Mouse (Mus musculus) forebrain, postnatal 0 days (tissue): ENCODE results near the gene Tango6. TPM values are rescaled to one million over a fixed set of nuclear protein-coding genes. Genes with fewer than 3 reads are reported as not detected.
A peak's percentile ranks its signal among the peaks of the same experiment; 100 is the strongest.

Source experiments
- ATAC-seq: fragments of 200-750 bp; cut with Nextera tagmentation; 2 replicates; pipeline ENCODE4 v1.8.0; 2017; ENCODE audit warnings: mild to moderate bottlenecking, moderate library complexity
- DNase-seq: peaks from one replicate; pipeline ENCODE4 v3.0.0-alpha.2; 2015
- H3K27ac ChIP-seq: fragments of 300-500 bp; sonication (generic); 2 replicates; pipeline ENCODE4 v1.5.1; 2014; ENCODE audit warnings: low read depth, mild to moderate bottlenecking, antibody characterized with exemption, low read length, moderate library complexity, mixed read lengths
- H3K27me3 ChIP-seq: fragments of 300-500 bp; sonication (generic); 2 replicates; pipeline ENCODE4 v1.6.1; 2014; ENCODE audit warnings: mild to moderate bottlenecking, low read length, mixed read lengths; ENCODE audit not compliant: insufficient read depth
- H3K36me3 ChIP-seq: fragments of 300-500 bp; sonication (generic); 2 replicates; pipeline ENCODE4 v1.6.1; 2014; ENCODE audit warnings: mild to moderate bottlenecking, moderate library complexity; ENCODE audit not compliant: insufficient read depth
- H3K4me1 ChIP-seq: fragments of 300-500 bp; sonication (generic); 2 replicates; pipeline ENCODE4 v1.6.1; 2014; ENCODE audit warnings: antibody characterized with exemption; ENCODE audit not compliant: insufficient read depth
- H3K4me2 ChIP-seq: fragments of 300-500 bp; sonication (generic); 2 replicates; pipeline ENCODE4 v1.6.1; 2014; ENCODE audit warnings: low read depth, mild to moderate bottlenecking, moderate library complexity
- H3K4me3 ChIP-seq: fragments of 300-500 bp; sonication (generic); 2 replicates; pipeline ENCODE4 v1.5.1; 2014; ENCODE audit warnings: low read depth, low read length, mixed read lengths
- H3K9ac ChIP-seq: fragments of 300-500 bp; sonication (generic); 2 replicates; pipeline ENCODE4 v1.6.1; 2014; ENCODE audit warnings: mild to moderate bottlenecking
- H3K9me3 ChIP-seq: fragments of 300-500 bp; sonication (generic); 2 replicates; pipeline ENCODE4 v1.6.1; 2016; ENCODE audit warnings: low read length
- CTCF ChIP-seq: sonication (generic); IDR thresholded peaks from 2 replicates; pipeline ENCODE4 v1.5.1; 2016; ENCODE audit warnings: antibody characterized with exemption, control low read depth, low read depth
- WGBS: fragments of 180-500 bp; shearing (Covaris S2); extraction: QIAGEN DNeasy Blood & Tissue Kit; methylation state at CpG from one replicate; pipeline ENCODE4 v1.1.7; 2014; 5-methylcytosine and 5-hydroxymethylcytosine counted together
- polyA plus RNA-seq: library from polyadenylated mRNA; unstranded; fragments of >200 nt; fragmentation: Nextera tagmentation; extraction: Ambion mirVana; gene quantifications from 2 replicates; pipeline ENCODE4 v1.2.1, GENCODE M21; 2015
- total RNA-seq: library from RNA; depleted of rRNA; stranded (reverse); fragments of >200 nt; gene quantifications from 2 replicates; pipeline ENCODE4 v1.2.3, GENCODE M21; 2014; rRNA removed

The Tango6 gene
- total and polyA plus RNA-seq, 2 experiments from 2014 or later: 3.8 to 7.5 TPM

DNA sequence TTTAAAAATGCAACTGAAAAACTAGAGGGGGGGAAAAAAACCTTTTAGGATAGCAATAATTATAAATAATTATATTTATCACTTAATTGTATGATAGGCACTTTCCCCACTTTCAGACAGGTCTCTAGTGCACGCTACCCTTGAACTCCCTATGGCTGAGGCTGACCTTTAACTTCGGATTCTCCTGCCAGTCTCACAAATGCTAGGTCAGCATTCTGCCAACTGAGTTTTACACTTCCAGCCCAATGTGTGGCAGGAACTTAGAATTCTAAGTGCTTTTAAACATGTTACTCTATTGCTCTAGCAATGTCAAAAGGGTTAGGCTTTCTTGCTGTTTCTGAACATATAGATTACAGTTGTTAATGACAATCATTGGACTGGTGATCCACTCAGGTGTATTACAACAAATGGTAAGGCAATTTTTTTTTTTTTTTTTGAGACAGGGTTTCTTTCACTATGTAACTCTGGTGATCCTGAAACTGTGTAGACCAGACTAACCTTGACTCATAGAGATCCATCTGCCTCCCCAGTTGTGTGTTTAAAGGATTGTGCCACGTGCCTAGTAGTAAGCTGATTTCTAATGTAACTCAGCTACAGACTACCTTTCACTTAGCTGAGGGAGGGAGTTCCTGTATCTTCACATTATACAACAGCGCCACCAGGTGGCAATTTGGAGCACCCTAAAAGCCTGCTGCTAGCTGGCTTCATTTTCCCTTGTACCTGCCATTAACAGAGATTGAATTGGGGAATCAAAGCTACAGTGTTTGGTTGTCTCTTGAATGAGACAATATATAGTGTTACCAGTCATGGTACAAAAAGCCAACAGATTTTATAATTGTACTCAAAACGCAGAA, 204.7 kb downstream of the Tango6 start:
- WGBS: 44% methylated on average over 5 of the region's 5 CpGs
- DNase-seq (peak; percentile 91), ATAC-seq (peak; percentile 89)
- H3K4me2 ChIP-seq: no peak overlapping the region
- TF ChIP-seq CTCF: peak; percentile 92
- no peak overlapping the region for H3K27ac ChIP-seq
- peaks cover 20% of the 10 kb centered on the region for H3K36me3 ChIP-seq
- H3K9ac ChIP-seq: no peak overlapping the region
- H3K9me3 ChIP-seq: no peaks in the 10 kb centered on the region
- peaks cover 7% of the 10 kb centered on the region for H3K4me1 ChIP-seq
- no peaks in the 10 kb centered on the region for H3K27me3 ChIP-seq
- no peak overlapping the region for H3K4me3 ChIP-seq

GRCm38 (mm10) chr8:106888803-106889202, 205.9 kb downstream of the Tango6 start:
- H3K9ac ChIP-seq: no peak overlapping the region
- no peak overlapping the region for H3K4me2 ChIP-seq
- H3K27me3 ChIP-seq: no peaks in the 10 kb centered on the region
- no peak for ATAC-seq
- 91% methylated on average over 3 of the region's 3 CpGs for WGBS
- H3K9me3 ChIP-seq: no peaks in the 10 kb centered on the region
- H3K27ac ChIP-seq: no peak overlapping the region
- no peak overlapping the region for H3K4me3 ChIP-seq
- peaks cover 15% of the 10 kb centered on the region for H3K36me3 ChIP-seq
- TF ChIP-seq CTCF: no peak
- peaks cover 7% of the 10 kb centered on the region for H3K4me1 ChIP-seq
- no peak for DNase-seq

DNA sequence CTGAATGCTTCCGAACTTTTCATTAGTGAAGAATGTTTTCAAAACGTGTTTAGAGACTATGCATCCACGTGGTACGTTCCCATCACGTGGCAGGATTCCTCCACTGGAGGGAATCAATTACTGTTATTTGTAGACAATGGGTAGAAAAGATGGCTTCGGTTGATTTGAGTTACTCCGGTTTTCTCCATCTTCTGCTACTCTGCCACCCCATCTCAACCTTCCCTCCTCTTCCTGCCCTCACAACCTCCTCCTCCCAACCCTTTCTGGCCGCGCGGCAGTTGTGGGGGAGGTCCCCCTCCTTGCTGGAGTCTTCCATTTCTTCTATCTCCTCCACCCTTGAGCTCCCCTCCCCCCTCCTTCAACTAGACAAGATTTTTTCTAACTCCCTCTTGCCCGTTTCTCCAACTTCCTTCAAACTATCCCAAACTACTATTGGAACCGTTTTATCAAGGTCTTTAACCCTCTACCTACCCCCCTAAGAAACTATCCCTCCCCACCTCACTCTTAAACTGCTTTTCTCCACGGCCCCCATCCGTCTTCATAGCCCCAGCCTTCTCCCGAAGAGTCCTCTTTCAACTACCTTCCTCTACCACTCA, 209.4 kb downstream of the Tango6 start:
- TF ChIP-seq CTCF: no peak
- Histone ChIP-seq H3K27me3 (no peaks in the 10 kb centered on the region), H3K4me1 (peaks cover 7% of the 10 kb centered on the region), H3K36me3 (0 out of 2 replicates have a peak, but pooled peaks cover 7% of the 10 kb centered on the region), H3K9ac (peak overlapping the region; percentile 92), H3K4me3 (peak overlapping the region; percentile 94), H3K9me3 (no peaks in the 10 kb centered on the region), H3K4me2 (peak overlapping the region; percentile 86), H3K27ac (peak overlapping the region; percentile 94; the same call in 1 of the 2 replicates)
- DNase-seq (peak; percentile 62), ATAC-seq (no peak; the same call in 1 of the 2 replicates)
- under 1% methylated on average over 15 of the region's 15 CpGs for WGBS

DNA sequence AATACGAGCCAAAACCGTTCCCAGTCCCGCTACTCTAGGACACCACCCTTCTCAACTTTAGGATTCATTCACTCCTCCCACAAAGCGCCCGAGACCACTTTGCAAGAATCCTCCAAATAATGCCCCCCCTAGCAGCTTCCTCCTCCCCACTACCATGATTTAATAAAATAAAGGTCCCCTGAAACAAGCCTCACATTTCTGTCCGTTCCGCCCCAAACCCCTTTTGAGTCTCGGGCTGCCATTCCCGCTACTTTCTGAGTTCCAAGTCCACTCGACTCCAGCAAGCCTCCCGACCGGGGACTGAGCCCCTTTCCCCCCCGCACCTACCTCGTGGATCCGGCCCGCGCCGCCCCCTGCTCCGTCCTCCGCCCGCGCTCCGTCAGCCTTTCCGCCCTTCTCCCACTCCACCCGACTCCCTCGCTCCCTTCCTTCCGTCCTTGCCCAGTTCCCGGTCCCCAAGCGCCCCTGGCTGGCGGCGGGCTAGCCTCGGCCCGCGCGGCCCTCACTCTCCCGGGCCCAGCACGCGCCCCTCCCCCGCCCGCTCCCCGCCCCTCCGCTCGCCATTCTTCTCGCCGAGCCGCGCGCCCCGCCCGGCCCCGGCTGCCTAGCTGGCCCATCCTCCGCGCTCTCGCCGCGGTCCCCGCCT, 210.1 kb downstream of the Tango6 start:
- Histone ChIP-seq H3K4me1 (peaks cover 7% of the 10 kb centered on the region), H3K36me3 (peaks cover 9% of the 10 kb centered on the region; the same call in 1 of the 2 replicates), H3K27ac (peak overlapping the region; percentile 94), H3K9ac (peak overlapping the region; percentile 92), H3K9me3 (no peaks in the 10 kb centered on the region), H3K4me3 (peak overlapping the region; percentile 94), H3K27me3 (no peaks in the 10 kb centered on the region), H3K4me2 (peak overlapping the region; percentile 86)
- DNase-seq (peak; percentile 44), ATAC-seq (peak; percentile 77)
- WGBS: 2% methylated on average over 55 of the region's 57 CpGs
- TF ChIP-seq CTCF: no peak

DNA sequence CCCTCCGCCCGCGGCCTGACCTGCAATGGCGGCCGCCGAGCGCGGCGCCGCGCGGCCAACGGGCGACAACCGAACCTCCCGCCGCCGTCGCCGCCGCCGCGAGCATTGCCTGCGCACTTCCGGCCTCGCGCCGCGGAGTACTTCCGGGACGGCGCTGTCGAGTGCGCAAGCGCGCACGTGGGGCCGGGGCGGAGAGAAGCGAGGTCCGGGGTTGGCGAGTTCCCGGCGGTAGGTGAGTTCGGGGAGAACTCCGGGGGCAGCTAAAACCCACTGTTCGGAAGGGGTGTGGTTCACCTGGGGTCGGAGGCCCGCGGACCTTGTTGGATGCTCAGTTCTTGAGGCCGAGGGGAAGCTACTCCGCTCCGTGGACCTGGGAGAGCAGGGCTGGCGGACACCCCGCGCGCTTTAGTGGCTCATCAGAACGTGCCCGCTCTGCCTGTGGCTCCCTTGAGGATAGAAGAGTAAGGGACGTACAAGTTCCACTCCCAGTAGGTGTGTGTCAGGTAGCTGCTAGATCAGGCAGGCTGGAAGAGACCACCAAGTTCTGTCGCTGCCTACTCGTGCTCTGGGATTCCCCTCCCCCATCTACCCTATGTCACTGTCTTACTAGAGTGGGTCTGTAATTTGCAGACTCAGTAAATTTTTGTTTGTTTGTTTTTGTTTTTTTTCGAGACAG, 210.8 kb downstream of the Tango6 start, which contains the start of gene Utp4:
Gene Utp4, plus strand, starts transcription at position 156 of the 676 bp plus-strand sequence.
- DNase-seq (peak; percentile 93), ATAC-seq (peak; percentile 98)
- peak; percentile 21; the same call in 1 of the 2 replicates for TF ChIP-seq CTCF
- peak within 1 kb of the TSS; percentile 94 for H3K4me3 ChIP-seq
- H3K9me3 ChIP-seq: no peaks in the 10 kb centered on the region
- H3K4me1 ChIP-seq: peaks cover 7% of the 10 kb centered on the region
- H3K4me2 ChIP-seq: peak within 1 kb of the TSS; percentile 86
- H3K9ac ChIP-seq: peak within 1 kb of the TSS; percentile 92
- H3K27me3 ChIP-seq: no peaks in the 10 kb centered on the region
- under 1% methylated on average over 51 of the region's 63 CpGs for WGBS
- H3K36me3 ChIP-seq: peaks cover 16% of the 10 kb centered on the region; the same call in 1 of the 2 replicates
- peak within 1 kb of the TSS; percentile 94 for H3K27ac ChIP-seq

GRCm38 (mm10) chr8:106899473-106899872, 216.6 kb downstream of the Tango6 start:
- H3K36me3 ChIP-seq: peaks cover 51% of the 10 kb centered on the region

More at GRCm38 (mm10) chr8:106899473-106899872, 216.6 kb downstream of the Tango6 start:
- ATAC-seq: no peak
- Histone ChIP-seq H3K27me3 (no peaks in the 10 kb centered on the region), H3K4me1 (no peaks in the 10 kb centered on the region), H3K9ac (no peak overlapping the region), H3K4me2 (no peak overlapping the region), H3K9me3 (no peaks in the 10 kb centered on the region), H3K4me3 (no peak overlapping the region), H3K27ac (no peak overlapping the region)
- 93% methylated on average over 5 of the region's 5 CpGs for WGBS
- TF ChIP-seq CTCF: no peak
- no peak for DNase-seq

Other genes with a start within 250 kb of the Tango6 start
- not detected in 2 replicates for gene 6030452D12Rik, start 182.5 kb upstream of the Tango6 start, total RNA-seq
- not detected in 2 replicates for gene 6030452D12Rik, start 182.5 kb upstream of the Tango6 start, polyA plus RNA-seq
- 0.85 and 1.3 TPM in 2 replicates for gene Cdh3, start 172.2 kb upstream of the Tango6 start, total RNA-seq
- 1.2 and 1.4 TPM in 2 replicates for gene Cdh3, start 172.2 kb upstream of the Tango6 start, polyA plus RNA-seq
- gene Gm10073, start 109.6 kb upstream of the Tango6 start, total RNA-seq: 41.5 and 48.4 TPM in 2 replicates
- gene Gm10073, start 109.6 kb upstream of the Tango6 start, polyA plus RNA-seq: 5.1 and 7.1 TPM in 2 replicates
- gene Cdh1, start 79.7 kb upstream of the Tango6 start, total RNA-seq: 2.5 and 3.9 TPM in 2 replicates
- gene Cdh1, start 79.7 kb upstream of the Tango6 start, polyA plus RNA-seq: 3.3 and 3.9 TPM in 2 replicates
- gene Has3, start 187.2 kb downstream of the Tango6 start, total RNA-seq: 18.1 and 19.7 TPM in 2 replicates
- 0.77 and 0.86 TPM in 2 replicates for gene Has3, start 187.2 kb downstream of the Tango6 start, polyA plus RNA-seq
- gene Utp4, start 210.6 kb downstream of the Tango6 start, total RNA-seq: 22.2 and 23.2 TPM in 2 replicates
- gene Utp4, start 210.6 kb downstream of the Tango6 start, polyA plus RNA-seq: 26.9 and 30.4 TPM in 2 replicates